Mouse (Mus musculus): Measurements from ENCODE around the gene Gm20388. TPM values are rescaled to one million over a fixed set of nuclear protein-coding genes. Genes with fewer than 3 reads are reported as not detected.

The Gm20388 gene
- polyA plus RNA-seq, 1 experiment from 2014 or later = 7.4 TPM

GRCm38 (mm10) chr8:121511751-121512150 is 1601.1 kb downstream of the Gm20388 start:
- no peak for ATAC-seq (ENCODE audit: insufficient read depth, low FRiP score)
- Histone ChIP-seq H3K9ac (ENCODE audit: low read length) (no peak overlapping the region), H3K9me3 (replicated peaks; ENCODE audit: control insufficient read depth, low read length) (no peaks in the 10 kb centered on the region), H3K4me1 (ENCODE audit: control insufficient read depth, insufficient read depth, low read length) (0 out of 2 replicates have a peak, but pooled peaks cover 2% of the 10 kb centered on the region), H3K27ac (ENCODE audit: low read length) (no peak overlapping the region), H3K4me3 (replicated peaks; ENCODE audit: low read length) (no peak overlapping the region), H3K36me3 (ENCODE audit: control insufficient read depth, insufficient read depth, low read length) (no peaks in the 10 kb centered on the region), H3K4me2 (ENCODE audit: low read depth, low read length) (no peak overlapping the region), H3K27me3 (ENCODE audit: control insufficient read depth, insufficient read depth, low read length) (no peaks in the 10 kb centered on the region; the same call in 1 of the 2 replicates)
- 57% methylated on average over 9 of the region's 9 CpGs for WGBS

DNA sequence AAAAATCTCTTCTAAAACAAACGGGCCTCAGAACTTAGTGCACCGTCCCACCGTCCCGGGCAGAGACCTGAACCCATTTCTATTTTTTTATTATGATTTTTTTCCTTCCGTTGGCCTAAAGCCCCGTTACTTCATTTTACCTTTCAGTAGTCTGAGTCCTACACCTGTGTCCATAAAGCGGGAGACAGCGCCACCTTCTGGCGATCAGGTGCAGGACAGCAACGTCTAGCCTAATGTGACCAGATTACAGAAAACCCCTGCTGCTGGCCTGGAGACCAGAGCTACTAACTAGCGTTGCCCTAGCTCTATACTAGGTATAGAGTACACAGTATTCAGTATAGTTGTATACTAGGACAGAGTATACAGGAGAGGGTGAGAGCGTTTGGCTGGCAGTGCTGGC is 1602.8 kb downstream of the Gm20388 start:
- Histone ChIP-seq H3K4me1 (ENCODE audit: control insufficient read depth, insufficient read depth, low read length) (no peaks in the 10 kb centered on the region), H3K27ac (ENCODE audit: low read length) (no peak overlapping the region), H3K36me3 (ENCODE audit: control insufficient read depth, insufficient read depth, low read length) (no peaks in the 10 kb centered on the region), H3K27me3 (ENCODE audit: control insufficient read depth, insufficient read depth, low read length) (no peaks in the 10 kb centered on the region), H3K4me2 (ENCODE audit: low read depth, low read length) (no peak overlapping the region), H3K9me3 (replicated peaks; ENCODE audit: control insufficient read depth, low read length) (no peaks in the 10 kb centered on the region), H3K4me3 (replicated peaks; ENCODE audit: low read length) (no peak overlapping the region), H3K9ac (ENCODE audit: low read length) (no peak overlapping the region)
- 6% methylated on average over 12 of the region's 12 CpGs for WGBS
- peak; percentile 35; the same call in 1 of the 2 replicates for ATAC-seq (ENCODE audit: insufficient read depth, low FRiP score)

DNA sequence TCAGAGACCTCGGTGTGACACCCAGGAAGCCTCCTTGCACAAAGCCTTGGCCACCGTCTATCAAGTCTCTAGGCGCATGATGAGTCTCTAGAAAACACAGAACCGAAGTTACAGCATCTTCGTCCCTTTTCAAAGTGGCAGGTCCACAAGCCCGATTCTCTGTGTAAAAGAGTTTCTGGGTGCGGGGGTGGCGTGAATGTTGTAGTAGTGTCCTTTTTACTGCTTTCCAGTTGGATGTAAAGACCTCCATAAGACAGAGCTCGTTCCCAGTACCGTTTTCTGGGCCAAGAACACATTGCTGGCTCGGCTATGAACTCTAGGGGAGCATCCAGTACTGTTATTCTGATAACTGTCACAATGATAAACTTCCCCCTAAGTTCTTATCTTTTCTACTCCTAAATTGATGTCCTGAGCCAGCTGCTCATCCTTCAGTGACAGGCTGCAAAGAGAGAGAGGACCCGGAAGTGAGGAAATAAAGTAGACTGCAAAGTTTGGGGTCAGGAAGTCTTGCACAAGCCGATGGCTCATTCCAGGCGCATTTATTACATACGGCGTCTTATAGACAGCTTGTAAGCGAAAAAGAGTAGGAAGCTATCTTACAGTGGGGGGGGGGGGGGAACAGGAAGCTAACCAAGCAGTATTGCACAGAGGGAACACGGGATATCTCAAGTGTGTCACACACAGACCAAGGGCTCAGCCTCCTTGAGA is 1614.6 kb downstream of the Gm20388 start:
- H3K4me1 ChIP-seq (ENCODE audit: control insufficient read depth, insufficient read depth, low read length) = no peaks in the 10 kb centered on the region
- H3K9me3 ChIP-seq (replicated peaks; ENCODE audit: control insufficient read depth, low read length) = no peaks in the 10 kb centered on the region
- no peak overlapping the region for H3K9ac ChIP-seq (ENCODE audit: low read length)
- H3K4me3 ChIP-seq (replicated peaks; ENCODE audit: low read length) = no peak overlapping the region
- H3K4me2 ChIP-seq (ENCODE audit: low read depth, low read length) = no peak overlapping the region
- WGBS = 55% methylated on average over 18 of the region's 18 CpGs
- H3K27me3 ChIP-seq (ENCODE audit: control insufficient read depth, insufficient read depth, low read length) = no peaks in the 10 kb centered on the region
- no peaks in the 10 kb centered on the region for H3K36me3 ChIP-seq (ENCODE audit: control insufficient read depth, insufficient read depth, low read length)
- no peak for ATAC-seq (ENCODE audit: insufficient read depth, low FRiP score)
- H3K27ac ChIP-seq (ENCODE audit: low read length) = no peak overlapping the region

DNA sequence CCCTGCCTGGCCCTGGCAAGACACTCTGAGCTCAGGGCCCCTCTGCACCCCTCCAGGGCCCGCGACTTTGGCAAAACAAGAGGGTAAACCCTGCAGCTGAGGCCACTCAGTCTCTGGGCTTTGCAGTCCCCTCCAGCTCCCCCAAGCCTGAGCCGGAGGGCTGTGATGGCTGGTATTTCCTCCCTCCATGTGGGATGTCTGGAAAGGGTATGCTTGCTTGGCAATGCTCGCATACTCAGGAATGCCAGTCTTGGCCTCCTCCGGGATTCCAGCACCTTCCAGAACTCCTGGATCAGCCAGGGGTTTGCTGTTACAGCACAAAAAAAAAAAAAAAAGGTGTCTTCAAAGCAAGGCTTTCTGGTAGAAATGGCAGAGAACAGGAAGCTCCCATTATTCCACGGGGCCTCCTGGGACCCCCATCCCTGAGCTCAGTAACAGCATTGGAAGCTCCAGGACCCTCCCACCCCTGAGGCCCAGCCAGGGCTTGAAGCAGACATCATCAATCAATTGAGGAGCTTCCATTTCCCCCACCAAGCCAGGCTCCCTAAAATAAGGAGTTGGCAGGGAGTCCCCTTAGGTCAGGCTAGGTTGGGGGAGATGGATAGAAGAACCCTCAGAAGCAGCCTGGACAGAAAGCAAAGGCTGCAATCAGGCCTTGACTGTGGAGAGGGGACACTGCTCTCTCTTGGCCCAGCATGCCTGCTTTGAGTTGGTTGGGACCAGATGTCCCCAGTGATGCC is 1616.3 kb downstream of the Gm20388 start:
- H3K36me3 ChIP-seq (ENCODE audit: control insufficient read depth, insufficient read depth, low read length) = no peaks in the 10 kb centered on the region
- H3K9ac ChIP-seq (ENCODE audit: low read length) = no peak overlapping the region
- H3K4me3 ChIP-seq (replicated peaks; ENCODE audit: low read length) = no peak overlapping the region
- H3K9me3 ChIP-seq (replicated peaks; ENCODE audit: control insufficient read depth, low read length) = no peaks in the 10 kb centered on the region
- H3K4me2 ChIP-seq (ENCODE audit: low read depth, low read length) = no peak overlapping the region
- no peaks in the 10 kb centered on the region for H3K4me1 ChIP-seq (ENCODE audit: control insufficient read depth, insufficient read depth, low read length)
- no peak for ATAC-seq (ENCODE audit: insufficient read depth, low FRiP score)
- no peak overlapping the region for H3K27ac ChIP-seq (ENCODE audit: low read length)
- 54% methylated on average over 6 of the region's 6 CpGs for WGBS
- no peaks in the 10 kb centered on the region for H3K27me3 ChIP-seq (ENCODE audit: control insufficient read depth, insufficient read depth, low read length)

GRCm38 (mm10) chr8:121527751-121528150 is 1617.1 kb downstream of the Gm20388 start:
- Histone ChIP-seq H3K27me3 (ENCODE audit: control insufficient read depth, insufficient read depth, low read length) (no peaks in the 10 kb centered on the region), H3K9ac (ENCODE audit: low read length) (no peak overlapping the region), H3K4me3 (replicated peaks; ENCODE audit: low read length) (no peak overlapping the region), H3K36me3 (ENCODE audit: control insufficient read depth, insufficient read depth, low read length) (no peaks in the 10 kb centered on the region), H3K9me3 (replicated peaks; ENCODE audit: control insufficient read depth, low read length) (no peaks in the 10 kb centered on the region), H3K4me1 (ENCODE audit: control insufficient read depth, insufficient read depth, low read length) (no peaks in the 10 kb centered on the region), H3K27ac (ENCODE audit: low read length) (no peak overlapping the region), H3K4me2 (ENCODE audit: low read depth, low read length) (no peak overlapping the region)
- 85% methylated on average over 9 of the region's 9 CpGs for WGBS
- ATAC-seq (ENCODE audit: insufficient read depth, low FRiP score) = no peak

DNA sequence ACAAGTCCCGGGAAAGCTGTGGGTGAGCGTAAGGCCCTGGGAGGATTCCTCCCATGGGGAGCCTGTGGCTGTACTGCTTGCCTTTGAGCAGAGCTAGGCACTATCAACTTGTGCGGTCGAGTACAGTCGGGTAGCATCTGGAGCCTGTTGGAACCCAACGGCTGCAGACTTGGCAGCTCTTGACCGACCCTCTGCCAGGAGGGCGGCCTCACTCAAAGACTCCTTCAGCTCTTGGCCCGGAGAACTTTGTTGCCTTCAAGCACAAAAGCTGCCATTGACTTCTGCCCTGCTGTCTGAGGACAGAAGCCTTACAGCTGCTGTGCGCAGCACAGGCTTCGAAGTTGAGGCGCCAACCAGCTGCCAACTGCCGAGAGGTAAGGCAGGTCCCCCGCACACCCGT is 1618.1 kb downstream of the Gm20388 start:
- Histone ChIP-seq H3K4me3 (replicated peaks; ENCODE audit: low read length) (no peak overlapping the region), H3K27me3 (ENCODE audit: control insufficient read depth, insufficient read depth, low read length) (no peaks in the 10 kb centered on the region), H3K4me2 (ENCODE audit: low read depth, low read length) (no peak overlapping the region), H3K27ac (ENCODE audit: low read length) (no peak overlapping the region), H3K36me3 (ENCODE audit: control insufficient read depth, insufficient read depth, low read length) (no peaks in the 10 kb centered on the region), H3K4me1 (ENCODE audit: control insufficient read depth, insufficient read depth, low read length) (no peaks in the 10 kb centered on the region), H3K9ac (ENCODE audit: low read length) (no peak overlapping the region), H3K9me3 (replicated peaks; ENCODE audit: control insufficient read depth, low read length) (no peaks in the 10 kb centered on the region)
- no peak; the same call in 1 of the 2 replicates for ATAC-seq (ENCODE audit: insufficient read depth, low FRiP score)
- WGBS = 65% methylated on average over 15 of the region's 15 CpGs

DNA sequence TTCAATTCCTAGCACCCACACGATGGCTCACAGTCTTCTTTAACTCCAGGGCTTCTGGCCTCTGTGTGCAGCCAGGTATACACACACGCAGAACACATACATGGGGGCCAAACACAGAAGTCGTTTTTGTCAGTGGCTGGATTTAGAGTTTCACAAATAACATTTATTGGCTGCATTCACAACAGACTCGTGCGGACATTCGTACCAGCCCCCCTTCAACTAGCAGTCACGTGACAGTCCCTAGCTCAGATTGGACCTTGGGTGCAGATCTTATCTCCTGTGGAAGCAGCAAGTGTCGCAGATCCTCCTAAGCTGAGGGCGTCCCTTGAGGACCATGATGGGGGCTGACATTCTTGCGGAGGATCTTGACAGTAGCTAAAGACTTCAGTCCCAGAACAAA is 1620.0 kb downstream of the Gm20388 start:
- no peak overlapping the region for H3K9ac ChIP-seq (ENCODE audit: low read length)
- no peaks in the 10 kb centered on the region for H3K36me3 ChIP-seq (ENCODE audit: control insufficient read depth, insufficient read depth, low read length)
- no peak overlapping the region for H3K4me3 ChIP-seq (replicated peaks; ENCODE audit: low read length)
- no peaks in the 10 kb centered on the region for H3K4me1 ChIP-seq (ENCODE audit: control insufficient read depth, insufficient read depth, low read length)
- no peak overlapping the region for H3K4me2 ChIP-seq (ENCODE audit: low read depth, low read length)
- 74% methylated on average over 10 of the region's 10 CpGs for WGBS
- H3K27ac ChIP-seq (ENCODE audit: low read length) = no peak overlapping the region
- no peak for ATAC-seq (ENCODE audit: insufficient read depth, low FRiP score)
- H3K9me3 ChIP-seq (replicated peaks; ENCODE audit: control insufficient read depth, low read length) = no peaks in the 10 kb centered on the region
- H3K27me3 ChIP-seq (ENCODE audit: control insufficient read depth, insufficient read depth, low read length) = no peaks in the 10 kb centered on the region

DNA sequence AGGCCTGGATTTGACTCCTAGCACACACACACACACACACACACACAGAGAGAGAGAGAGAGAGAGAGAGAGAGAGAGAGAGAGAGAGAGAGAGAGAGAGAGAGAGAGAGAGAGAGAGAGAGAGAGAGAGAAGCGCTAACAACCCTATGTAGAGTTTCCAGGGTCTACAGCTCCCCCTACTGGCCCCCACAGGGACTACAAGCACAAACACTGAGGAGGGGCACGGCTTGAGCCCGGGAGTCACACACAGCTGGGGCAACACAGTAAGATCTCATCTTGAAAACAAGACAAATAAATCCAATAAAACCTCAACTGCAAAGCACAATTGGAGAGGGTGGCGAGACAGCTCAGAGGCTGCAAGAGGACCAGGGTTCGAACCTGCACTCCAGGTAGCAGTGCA is 1621.7 kb downstream of the Gm20388 start:
- Histone ChIP-seq H3K4me3 (replicated peaks; ENCODE audit: low read length) (no peak overlapping the region), H3K4me2 (ENCODE audit: low read depth, low read length) (no peak overlapping the region), H3K27me3 (ENCODE audit: control insufficient read depth, insufficient read depth, low read length) (no peaks in the 10 kb centered on the region), H3K27ac (ENCODE audit: low read length) (no peak overlapping the region), H3K4me1 (ENCODE audit: control insufficient read depth, insufficient read depth, low read length) (no peaks in the 10 kb centered on the region), H3K9me3 (replicated peaks; ENCODE audit: control insufficient read depth, low read length) (no peaks in the 10 kb centered on the region), H3K9ac (ENCODE audit: low read length) (no peak overlapping the region), H3K36me3 (ENCODE audit: control insufficient read depth, insufficient read depth, low read length) (no peaks in the 10 kb centered on the region)
- 39% methylated on average over 5 of the region's 5 CpGs for WGBS
- no peak for ATAC-seq (ENCODE audit: insufficient read depth, low FRiP score)

GRCm38 (mm10) chr8:121541862-121542261 is 1631.2 kb downstream of the Gm20388 start:
- ATAC-seq (ENCODE audit: insufficient read depth, low FRiP score) = no peak
- H3K36me3 ChIP-seq (ENCODE audit: control insufficient read depth, insufficient read depth, low read length) = no peaks in the 10 kb centered on the region
- H3K27me3 ChIP-seq (ENCODE audit: control insufficient read depth, insufficient read depth, low read length) = 0 out of 2 replicates have a peak, but pooled peaks cover 4% of the 10 kb centered on the region
- no peak overlapping the region for H3K9ac ChIP-seq (ENCODE audit: low read length)
- H3K9me3 ChIP-seq (replicated peaks; ENCODE audit: control insufficient read depth, low read length) = no peaks in the 10 kb centered on the region
- H3K4me3 ChIP-seq (replicated peaks; ENCODE audit: low read length) = no peak overlapping the region
- WGBS = 80% methylated on average over 19 of the region's 19 CpGs
- no peak overlapping the region for H3K4me2 ChIP-seq (ENCODE audit: low read depth, low read length)
- no peaks in the 10 kb centered on the region for H3K4me1 ChIP-seq (ENCODE audit: control insufficient read depth, insufficient read depth, low read length)
- no peak overlapping the region for H3K27ac ChIP-seq (ENCODE audit: low read length)
